Mouse (Mus musculus): Measurements from ENCODE around the gene Pcgf5.

Pcgf5 gene

GRCm38 (mm10) chr19:36348161-36348800, at the start of gene Pcgf5:
TSS of gene Pcgf5 (plus strand) at chr19:36348309.
- DNase-seq: peak; percentile 82 to 84

GRCm38 (mm10) chr19:36305542-36305941, 42.6 kb upstream of the Pcgf5 start:
- DNase-seq: no peak

- DNase-seq: no peak
These were observed 34.1 kb upstream of the Pcgf5 start for GRCm38 (mm10) chr19:36314010-36314409.

DNA sequence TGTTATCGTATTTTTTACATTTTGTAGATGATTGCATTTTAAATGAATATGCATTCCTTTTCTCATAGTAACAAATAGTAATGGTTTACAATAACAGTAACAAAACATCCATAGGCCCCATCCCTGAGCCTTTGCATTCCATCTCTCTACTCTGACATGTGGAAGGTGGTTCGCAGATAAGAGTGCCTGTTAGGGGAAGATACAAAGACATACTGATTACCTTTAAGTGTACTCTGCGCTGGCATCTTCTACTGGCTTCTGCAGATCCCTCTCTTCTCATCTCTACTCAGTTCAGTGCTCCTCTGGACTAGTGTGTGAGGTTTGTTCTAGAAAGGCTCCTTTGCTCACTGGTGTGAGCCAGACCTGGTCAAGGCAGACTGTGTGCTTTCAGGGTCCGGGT, 28.4 kb upstream of the Pcgf5 start:
- DNase-seq: no peak

DNA sequence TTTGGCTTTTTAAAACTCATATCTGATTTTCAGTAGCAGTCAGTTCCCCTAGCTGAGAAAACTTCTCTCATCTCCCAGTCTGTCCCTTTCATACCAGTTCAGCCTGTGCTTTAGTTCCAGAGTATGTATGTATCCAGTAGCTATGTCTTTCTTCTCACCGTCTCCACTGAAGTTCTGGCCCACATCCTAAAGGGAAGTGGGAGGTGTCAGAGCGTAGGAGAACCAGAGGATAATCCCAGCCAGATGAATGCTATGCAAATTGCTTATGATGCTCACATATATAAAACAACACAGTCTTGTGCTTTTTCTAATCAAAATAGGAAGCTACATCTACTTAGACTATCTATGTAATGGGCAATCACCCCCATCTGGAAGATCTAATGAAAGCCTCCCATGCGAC, 27.0 kb upstream of the Pcgf5 start:
- DNase-seq: no peak

DNA sequence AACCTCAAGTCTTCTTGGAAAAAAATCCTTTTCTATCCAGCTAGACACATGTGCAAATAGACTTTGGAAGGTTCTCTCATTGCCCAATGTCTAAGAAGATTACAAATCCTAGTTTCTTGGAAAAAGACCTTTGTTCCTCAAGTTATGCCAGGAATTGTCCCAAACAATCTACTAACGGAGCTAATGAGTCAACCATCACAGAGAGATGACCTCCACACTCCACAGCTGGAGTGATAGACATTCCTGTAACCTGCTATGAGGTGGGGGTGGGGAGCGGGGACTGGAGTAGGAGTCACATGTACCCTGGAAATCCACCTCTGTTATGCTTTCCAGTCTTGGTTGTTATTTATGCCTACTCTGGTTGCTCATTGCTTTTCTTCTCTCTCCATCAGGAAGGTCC, 24.8 kb upstream of the Pcgf5 start:
- no peak for DNase-seq

- no peak for DNase-seq
These were observed 19.4 kb upstream of the Pcgf5 start for GRCm38 (mm10) chr19:36328678-36329077.

DNA sequence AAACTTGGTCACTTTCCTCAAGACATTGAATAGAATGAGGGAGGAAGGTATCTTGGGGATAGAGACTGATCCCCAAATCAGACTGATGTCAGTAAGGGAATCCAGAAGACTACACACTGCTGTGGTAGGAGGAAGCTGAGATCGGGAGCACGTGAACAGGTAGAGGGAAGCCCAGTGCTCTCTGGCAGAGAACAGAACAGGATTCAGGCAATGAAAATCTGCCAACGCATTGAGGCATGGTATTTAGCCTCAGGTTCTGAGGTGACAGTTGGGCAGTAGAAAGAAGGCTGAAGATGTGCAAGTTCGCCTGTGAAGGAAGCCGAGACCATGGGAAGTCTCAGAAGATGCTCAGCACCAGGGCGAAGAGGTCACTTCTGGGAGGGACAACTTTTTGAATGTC, 733 bp upstream of the Pcgf5 start:
- DNase-seq: peak; percentile 17 to 23

GRCm38 (mm10) chr19:36347831-36348160, 313 bp upstream of the Pcgf5 start:
- no peak for DNase-seq

DNA sequence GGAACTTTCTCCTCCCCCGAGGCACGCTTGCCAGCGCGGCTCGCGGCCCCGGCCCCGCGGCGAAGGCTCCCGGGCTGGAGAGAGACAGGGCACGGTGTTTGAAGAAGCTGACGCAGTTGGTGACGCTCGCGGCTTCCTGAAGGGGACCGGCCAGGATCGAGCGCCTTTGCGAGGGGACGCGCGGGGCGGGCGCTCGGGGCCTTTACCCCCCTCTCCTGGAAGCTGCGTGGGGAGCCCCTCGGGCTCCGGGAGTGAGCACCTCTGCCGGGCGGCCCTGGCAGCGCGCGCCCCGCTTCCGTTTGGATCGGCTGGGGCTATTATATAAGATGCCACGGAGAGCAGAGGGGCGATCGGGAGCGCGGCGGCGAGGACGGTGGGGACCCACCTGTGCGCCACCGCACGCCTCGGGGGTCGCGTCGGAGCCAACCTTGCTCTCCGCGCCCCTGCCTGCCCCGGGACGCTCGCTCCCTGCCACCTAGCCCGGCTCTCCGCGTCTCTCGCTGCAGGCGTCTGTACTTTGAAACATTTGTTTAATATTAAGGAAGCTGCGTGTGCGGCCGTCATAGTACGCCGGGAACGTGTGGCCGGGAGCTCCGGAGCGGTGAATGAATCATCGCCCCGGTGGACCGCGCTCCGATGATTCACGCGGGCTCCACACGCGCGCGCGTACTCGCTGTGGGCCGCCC, 835 bp downstream of the Pcgf5 start:
- DNase-seq: peak; percentile 70 to 82

DNA sequence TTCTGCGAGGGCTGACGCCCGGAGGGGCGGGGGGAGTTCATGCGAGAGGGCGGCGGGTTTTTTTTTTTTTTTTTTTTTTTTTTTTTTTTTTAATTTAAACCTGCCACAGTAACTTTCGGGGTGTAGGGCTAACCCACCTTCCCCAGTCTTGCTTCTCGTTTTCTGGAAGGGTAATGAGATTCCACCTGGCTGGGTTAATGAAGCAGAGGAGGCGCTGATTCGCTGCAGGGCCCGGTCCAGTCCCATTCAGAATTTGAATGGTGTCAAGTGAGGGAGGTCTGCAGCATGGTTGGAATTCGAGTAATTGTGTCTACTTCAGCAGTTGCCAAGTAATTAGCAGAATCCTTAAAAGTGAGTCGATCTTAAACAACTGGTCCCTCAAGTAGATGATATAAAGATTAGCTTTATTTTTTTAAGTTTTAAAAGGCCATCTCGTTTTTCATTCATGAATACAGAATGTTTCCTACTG, 1.4 kb downstream of the Pcgf5 start:
- DNase-seq: no peak

DNA sequence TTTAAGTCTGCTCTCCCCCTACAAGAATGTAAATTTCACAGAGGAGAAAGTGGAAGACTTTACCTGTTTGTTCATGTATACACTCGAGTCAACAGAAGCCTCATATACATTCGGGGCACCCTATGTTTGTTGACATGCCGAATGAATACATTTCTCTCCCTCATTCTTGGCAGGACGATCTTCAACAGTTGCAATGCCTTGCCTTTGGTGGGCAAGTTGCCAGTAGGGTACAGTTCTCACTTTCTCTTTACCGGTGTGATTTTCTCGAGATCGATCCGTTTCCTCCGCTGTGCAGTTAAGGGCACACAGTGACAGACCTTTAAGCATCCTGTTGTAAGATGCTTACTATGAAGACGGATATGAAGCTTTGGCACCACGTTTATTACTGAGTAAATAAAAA, 2.1 kb downstream of the Pcgf5 start:
- DNase-seq: peak in 1 of 2 experiments; percentile 21

DNA sequence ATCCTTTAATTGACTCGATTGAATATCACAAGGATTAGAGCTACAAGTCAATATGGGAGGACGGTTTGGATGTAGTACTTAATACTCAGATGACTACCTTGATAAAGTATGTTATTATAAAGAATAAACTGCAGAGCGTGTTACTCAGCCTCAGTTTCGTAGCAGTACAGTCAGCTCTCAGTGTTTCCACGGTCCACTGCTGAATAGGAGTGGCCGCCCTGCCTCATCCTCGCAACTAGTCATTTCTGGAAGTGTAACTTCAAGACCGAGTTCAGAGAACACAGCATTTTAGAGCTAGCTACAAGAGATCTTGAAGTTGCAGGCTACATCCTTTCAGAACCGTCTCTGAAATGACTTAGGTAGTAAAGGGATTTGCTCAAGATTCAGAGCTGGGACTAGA, 2.8 kb downstream of the Pcgf5 start:
- no peak for DNase-seq

- no peak for DNase-seq
These were observed 14.4 kb downstream of the Pcgf5 start for GRCm38 (mm10) chr19:36362541-36362940.

DNA sequence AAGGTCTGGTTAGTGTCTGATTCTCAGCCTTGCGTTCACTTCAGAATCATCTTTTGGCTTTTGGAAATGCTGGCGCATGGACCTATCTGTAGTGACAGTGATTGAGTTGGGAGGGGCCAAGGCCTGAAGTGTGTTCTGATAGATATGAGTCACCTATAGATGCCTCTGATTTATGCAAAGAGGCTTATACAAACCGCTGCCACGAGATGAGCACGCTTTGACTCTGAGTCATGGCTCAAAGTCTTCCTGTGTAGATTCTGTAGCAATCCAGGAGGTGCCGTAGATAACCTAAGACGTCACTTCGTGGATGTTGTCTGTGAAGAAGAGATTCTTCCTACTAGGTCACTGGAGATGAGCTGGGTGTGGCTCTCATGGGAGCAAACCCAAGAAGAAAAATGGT, 16.6 kb downstream of the Pcgf5 start:
- no peak for DNase-seq

- DNase-seq: no peak
These were observed 23.4 kb downstream of the Pcgf5 start for GRCm38 (mm10) chr19:36371478-36371877.

- no peak for DNase-seq
These were observed 25.0 kb downstream of the Pcgf5 start for GRCm38 (mm10) chr19:36373056-36373621.

DNA sequence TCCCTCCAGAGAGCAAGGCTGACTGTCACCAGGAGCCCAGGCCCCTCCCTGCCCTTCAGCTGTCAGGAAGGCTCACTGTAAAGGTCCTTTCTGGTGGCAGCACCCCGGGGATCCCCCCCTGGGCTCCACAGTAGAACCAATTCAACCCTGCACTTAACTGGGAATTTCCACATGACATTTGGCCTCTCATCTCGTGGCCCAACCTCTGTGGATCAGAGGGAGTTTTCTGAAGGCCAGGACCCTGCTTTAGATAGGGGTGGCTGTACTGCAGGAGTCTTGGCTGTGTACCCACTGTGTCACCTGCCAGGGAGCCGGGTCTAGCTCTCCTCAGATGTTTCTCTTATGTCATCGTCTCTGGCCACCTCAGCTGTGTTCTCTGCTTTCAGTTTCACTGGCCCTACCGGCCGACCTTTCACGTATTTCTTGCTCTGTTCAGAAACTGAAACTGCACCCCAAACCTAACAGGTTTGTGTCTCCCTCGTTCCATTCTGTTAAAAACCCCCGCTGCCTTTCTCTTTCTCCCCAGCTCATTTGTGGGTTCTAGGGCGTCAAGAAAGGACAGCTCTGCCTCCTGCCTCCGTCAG, 27.2 kb downstream of the Pcgf5 start:
- no peak for DNase-seq

DNA sequence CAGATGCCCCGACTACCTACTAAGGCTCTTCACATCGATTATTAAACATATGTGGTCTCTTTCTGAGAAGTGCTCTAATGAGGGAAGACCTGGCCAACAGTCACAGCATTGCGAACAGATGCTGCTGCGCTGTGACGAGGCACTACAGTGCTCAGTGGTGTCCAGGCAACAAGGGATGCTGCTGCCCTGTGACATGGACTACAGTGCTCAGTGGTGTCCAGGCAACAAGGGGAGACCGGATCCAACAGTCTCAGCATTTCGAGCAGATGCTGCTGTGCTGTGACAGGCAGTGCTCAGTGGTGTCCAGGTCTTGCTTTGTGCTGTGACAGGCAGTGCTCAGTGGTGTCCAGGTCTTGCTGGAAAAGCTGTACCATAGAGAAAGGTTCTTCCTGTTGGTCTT, 29.6 kb downstream of the Pcgf5 start:
- DNase-seq: no peak

- no peak for DNase-seq
These were observed 30.6 kb downstream of the Pcgf5 start for GRCm38 (mm10) chr19:36378511-36379232.

- DNase-seq: no peak
These were observed 34.8 kb downstream of the Pcgf5 start for GRCm38 (mm10) chr19:36382901-36383300.

DNA sequence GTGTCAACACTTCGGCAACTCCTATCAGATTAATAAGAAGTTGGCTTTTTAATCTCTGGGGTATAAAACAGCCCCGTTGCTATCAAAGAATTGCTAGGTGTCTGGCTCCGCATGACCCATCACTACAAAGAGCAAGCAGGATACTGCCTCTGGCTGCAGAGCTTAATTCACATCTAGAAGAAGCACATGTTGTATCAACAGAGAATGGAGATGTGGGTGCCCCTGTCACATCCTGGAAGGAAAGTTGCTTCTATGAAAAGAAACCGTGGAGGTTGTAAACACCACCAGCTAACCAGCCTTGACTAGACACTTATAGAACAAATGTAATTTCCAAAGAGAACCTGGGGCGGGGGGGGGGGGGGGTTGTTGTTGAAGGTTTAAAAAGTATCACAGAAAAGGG, 35.9 kb downstream of the Pcgf5 start:
- DNase-seq: no peak

- no peak for DNase-seq
These were observed 36.3 kb downstream of the Pcgf5 start for GRCm38 (mm10) chr19:36384426-36384825.
